Mouse (Mus musculus): Measurements from ENCODE around the gene Miip.
"Not testable (repeated sequence)": the region's sequence is repeated elsewhere in the genome, so short reads cannot be mapped to it uniquely, and the experiment has no call there.

The Miip gene

GRCm38 (mm10) chr4:147875852-147876575, 7.4 kb upstream of the Miip start:
- no peak for DNase-seq (ENCODE audit: extremely low read depth, low read depth, low spot score)

- DNase-seq (ENCODE audit: extremely low read depth, low read depth, low spot score): no peak
Measured at GRCm38 (mm10) chr4:147869238-147869637, 622 bp upstream of the Miip start.

- DNase-seq (ENCODE audit: extremely low read depth, low read depth, low spot score): no peak
Measured at GRCm38 (mm10) chr4:147867563-147868449, 810 bp downstream of the Miip start.

GRCm38 (mm10) chr4:147866793-147867192, 1.8 kb downstream of the Miip start:
- DNase-seq (ENCODE audit: extremely low read depth, low read depth, low spot score): not testable (repeated sequence)

GRCm38 (mm10) chr4:147866056-147866455, 2.6 kb downstream of the Miip start:
- no peak for DNase-seq (ENCODE audit: extremely low read depth, low read depth, low spot score)

GRCm38 (mm10) chr4:147865651-147866050, 3.0 kb downstream of the Miip start:
- no peak for DNase-seq (ENCODE audit: extremely low read depth, low read depth, low spot score)

GRCm38 (mm10) chr4:147862051-147862450, 6.6 kb downstream of the Miip start:
- DNase-seq (ENCODE audit: extremely low read depth, low read depth, low spot score): no peak

- no peak for DNase-seq (ENCODE audit: extremely low read depth, low read depth, low spot score)
Measured at GRCm38 (mm10) chr4:147850776-147851175, 17.8 kb downstream of the Miip start.

GRCm38 (mm10) chr4:147848584-147848991, 20.0 kb downstream of the Miip start:
- no peak for DNase-seq (ENCODE audit: extremely low read depth, low read depth, low spot score)

- DNase-seq (ENCODE audit: extremely low read depth, low read depth, low spot score): peak; percentile 66
Measured at GRCm38 (mm10) chr4:147847614-147848583, 20.7 kb downstream of the Miip start, which contains the start of gene Zfp933. TSS of gene Zfp933 (minus strand) at chr4:147848366.

- DNase-seq (ENCODE audit: extremely low read depth, low read depth, low spot score): no peak
Measured at GRCm38 (mm10) chr4:147842871-147843270, 25.7 kb downstream of the Miip start.

GRCm38 (mm10) chr4:147839282-147839681, 29.3 kb downstream of the Miip start:
- DNase-seq (ENCODE audit: extremely low read depth, low read depth, low spot score): not testable (repeated sequence)

- DNase-seq (ENCODE audit: extremely low read depth, low read depth, low spot score): no peak
Measured at GRCm38 (mm10) chr4:147824389-147824788, 44.2 kb downstream of the Miip start.

- not testable (repeated sequence) for DNase-seq (ENCODE audit: extremely low read depth, low read depth, low spot score)
Measured at GRCm38 (mm10) chr4:147821414-147821813, 47.2 kb downstream of the Miip start.

GRCm38 (mm10) chr4:147819659-147820058, 49.0 kb downstream of the Miip start:
- not testable (repeated sequence) for DNase-seq (ENCODE audit: extremely low read depth, low read depth, low spot score)

- DNase-seq (ENCODE audit: extremely low read depth, low read depth, low spot score): no peak
Measured at GRCm38 (mm10) chr4:147814592-147815167, 53.9 kb downstream of the Miip start.

- DNase-seq (ENCODE audit: extremely low read depth, low read depth, low spot score): no peak
Measured at GRCm38 (mm10) chr4:147813249-147813765, 55.3 kb downstream of the Miip start.

All from fat pad, adult 2 months (tissue).